Mouse (Mus musculus) embryonic facial prominence, embryonic 13.5 days (tissue): ENCODE measurements at regions not wholly inside any gene's neighbourhood (a gene's known extent, or its start where the extent isn't known, plus 50 kb on each side); places are given as distances from the start of the nearest gene placed in this dataset.
"Not testable (repeated sequence)": the region's sequence is repeated elsewhere in the genome, so short reads cannot be mapped to it uniquely, and the experiment has no call there.

Experiments used
- ATAC-seq: fragments of 200-750 bp; cut with Nextera tagmentation; 2 replicates; pipeline ENCODE4 v1.8.0; 2017; ENCODE audit warnings: low read depth; ENCODE audit not compliant: insufficient number of reproducible peaks, insufficient read depth, low FRiP score, low TSS enrichment
- H3K27ac ChIP-seq: fragments of 300-500 bp; sonication (generic); 2 replicates; pipeline ENCODE4 v1.5.1; 2015; ENCODE audit warnings: moderate library complexity, mild to moderate bottlenecking, inconsistent platforms
- H3K27me3 ChIP-seq: fragments of 300-500 bp; sonication (generic); 2 replicates; pipeline ENCODE4 v1.6.1; 2015; ENCODE audit warnings: mild to moderate bottlenecking, inconsistent platforms
- H3K36me3 ChIP-seq: fragments of 300-500 bp; sonication (generic); 2 replicates; pipeline ENCODE4 v1.6.1; 2015; ENCODE audit warnings: mild to moderate bottlenecking, inconsistent platforms
- H3K4me1 ChIP-seq: fragments of 300-500 bp; sonication (generic); 2 replicates; pipeline ENCODE4 v1.6.1; 2015; ENCODE audit warnings: inconsistent platforms
- H3K4me2 ChIP-seq: fragments of 300-500 bp; sonication (generic); 2 replicates; pipeline ENCODE4 v1.6.1; 2015; ENCODE audit warnings: moderate library complexity, mild to moderate bottlenecking, inconsistent platforms
- H3K4me3 ChIP-seq: fragments of 300-500 bp; sonication (generic); 2 replicates; pipeline ENCODE4 v1.5.1; 2015; ENCODE audit warnings: mild to moderate bottlenecking, inconsistent platforms
- H3K9ac ChIP-seq: fragments of 300-500 bp; sonication (generic); 2 replicates; pipeline ENCODE4 v1.6.1; 2015; ENCODE audit warnings: mild to moderate bottlenecking, inconsistent platforms
- H3K9me3 ChIP-seq: fragments of 300-500 bp; sonication (generic); 2 replicates; pipeline ENCODE4 v1.6.1; 2016; ENCODE audit warnings: inconsistent platforms
- WGBS: fragments of 180-500 bp; shearing (Covaris S2); methylation state at CpG from one replicate; pipeline ENCODE4 v1.1.7; 2015; ENCODE audit warnings: mixed read lengths; 5-methylcytosine and 5-hydroxymethylcytosine counted together

DNA sequence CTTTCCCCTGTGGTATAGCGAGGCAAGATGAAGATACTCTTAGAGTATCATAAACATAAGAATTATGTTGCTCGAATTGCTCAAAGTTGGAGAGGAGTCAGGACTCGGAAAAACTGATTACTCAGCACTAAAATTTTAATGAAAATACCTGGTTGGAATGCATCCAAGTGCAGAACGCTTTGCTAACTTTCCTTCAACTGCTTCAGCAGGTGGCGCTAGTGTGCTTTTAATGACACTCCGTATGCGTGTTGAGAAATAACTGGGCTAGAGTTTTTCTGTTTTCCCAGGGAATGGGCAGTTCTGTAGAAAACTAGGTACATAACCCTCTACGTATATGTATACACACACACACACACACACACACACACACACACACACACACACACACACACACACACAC, 221.0 kb downstream of the Grxcr1 start:
- Histone ChIP-seq H3K4me1 (no peaks in the 10 kb centered on the region), H3K27me3 (no peaks in the 10 kb centered on the region), H3K4me2 (0 out of 2 replicates have a peak overlapping the region, but pooled peaks have one; percentile 20), H3K27ac (no peak overlapping the region), H3K4me3 (no peak overlapping the region), H3K9me3 (no peaks in the 10 kb centered on the region), H3K36me3 (no peaks in the 10 kb centered on the region), H3K9ac (no peak overlapping the region)
- no peak for ATAC-seq
- WGBS: 12% methylated on average over 8 of the region's 8 CpGs

DNA sequence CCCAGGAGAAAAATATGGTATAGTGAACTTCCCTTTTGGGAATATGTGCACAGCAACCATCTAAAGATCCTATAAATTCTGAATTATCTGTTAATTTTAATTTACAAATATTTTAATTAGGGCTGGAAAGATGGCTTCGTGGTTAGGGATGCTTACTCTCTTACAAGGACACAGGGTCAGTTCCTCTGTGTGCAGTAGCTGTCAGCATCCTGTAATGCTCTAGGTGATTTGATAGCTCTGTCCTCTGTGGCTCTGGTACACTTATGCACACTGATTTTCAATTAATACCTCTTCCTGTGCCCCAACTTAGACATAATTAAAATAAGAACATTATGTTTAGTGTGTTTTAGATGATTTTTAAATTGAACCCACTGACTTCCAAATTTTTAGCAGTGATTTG, 221.8 kb downstream of the Grxcr1 start:
- H3K4me3 ChIP-seq: no peak overlapping the region
- no peak overlapping the region for H3K4me2 ChIP-seq
- H3K9ac ChIP-seq: no peak overlapping the region
- H3K9me3 ChIP-seq: no peaks in the 10 kb centered on the region
- 52% methylated on average over 1 of the region's 1 CpGs for WGBS
- no peaks in the 10 kb centered on the region for H3K36me3 ChIP-seq
- H3K27me3 ChIP-seq: no peaks in the 10 kb centered on the region
- no peak for ATAC-seq
- no peaks in the 10 kb centered on the region for H3K4me1 ChIP-seq
- no peak overlapping the region for H3K27ac ChIP-seq

DNA sequence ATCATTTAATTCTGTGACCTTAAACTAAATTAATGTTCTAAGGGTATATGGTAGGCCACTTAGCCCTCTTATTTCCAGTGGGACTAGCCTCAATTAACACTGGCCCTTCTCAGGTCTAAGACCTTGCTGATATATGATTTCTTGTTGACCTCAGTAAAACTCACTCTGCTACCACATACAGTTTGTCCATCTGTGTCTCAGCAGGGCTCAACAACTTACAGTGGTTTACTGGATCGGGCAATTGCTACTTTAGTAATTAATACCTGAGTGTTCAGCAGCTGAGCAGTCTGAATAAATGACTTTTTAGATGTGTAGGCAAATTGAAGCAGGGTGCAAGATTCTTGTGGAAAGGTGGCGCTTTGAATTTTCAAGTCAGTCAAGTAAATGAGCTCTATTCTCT, 222.5 kb downstream of the Grxcr1 start:
- H3K4me2 ChIP-seq: no peak overlapping the region
- H3K4me1 ChIP-seq: no peaks in the 10 kb centered on the region
- H3K36me3 ChIP-seq: no peaks in the 10 kb centered on the region
- no peak overlapping the region for H3K4me3 ChIP-seq
- no peak for ATAC-seq
- 63% methylated on average over 2 of the region's 2 CpGs for WGBS
- no peaks in the 10 kb centered on the region for H3K27me3 ChIP-seq
- H3K27ac ChIP-seq: no peak overlapping the region
- no peak overlapping the region for H3K9ac ChIP-seq
- no peaks in the 10 kb centered on the region for H3K9me3 ChIP-seq

DNA sequence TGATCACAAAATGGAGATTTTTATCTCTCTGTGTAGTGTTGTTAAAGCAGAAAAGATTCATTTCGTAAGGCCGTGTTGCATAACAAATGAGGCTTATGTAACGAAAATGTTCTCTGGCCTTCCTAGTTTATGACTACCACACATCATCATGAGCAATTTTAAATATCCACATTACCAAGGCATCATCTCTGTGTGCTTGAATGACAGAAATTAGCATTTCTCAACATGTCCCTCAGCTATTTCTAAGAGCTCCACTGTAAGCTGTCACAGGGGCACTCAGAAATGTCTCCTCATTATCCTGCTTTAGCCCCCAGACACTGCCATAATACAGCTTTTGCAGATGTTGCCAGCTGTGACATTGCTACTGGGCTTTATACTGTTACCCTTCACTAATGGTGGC, 232.6 kb downstream of the Grxcr1 start:
- H3K27ac ChIP-seq: no peak overlapping the region
- no peaks in the 10 kb centered on the region for H3K27me3 ChIP-seq
- no peak for ATAC-seq
- H3K4me3 ChIP-seq: no peak overlapping the region
- no peak overlapping the region for H3K9ac ChIP-seq
- H3K4me1 ChIP-seq: no peaks in the 10 kb centered on the region
- H3K9me3 ChIP-seq: no peaks in the 10 kb centered on the region
- no peak overlapping the region for H3K4me2 ChIP-seq
- WGBS: 80% methylated on average over 3 of the region's 3 CpGs
- H3K36me3 ChIP-seq: no peaks in the 10 kb centered on the region

DNA sequence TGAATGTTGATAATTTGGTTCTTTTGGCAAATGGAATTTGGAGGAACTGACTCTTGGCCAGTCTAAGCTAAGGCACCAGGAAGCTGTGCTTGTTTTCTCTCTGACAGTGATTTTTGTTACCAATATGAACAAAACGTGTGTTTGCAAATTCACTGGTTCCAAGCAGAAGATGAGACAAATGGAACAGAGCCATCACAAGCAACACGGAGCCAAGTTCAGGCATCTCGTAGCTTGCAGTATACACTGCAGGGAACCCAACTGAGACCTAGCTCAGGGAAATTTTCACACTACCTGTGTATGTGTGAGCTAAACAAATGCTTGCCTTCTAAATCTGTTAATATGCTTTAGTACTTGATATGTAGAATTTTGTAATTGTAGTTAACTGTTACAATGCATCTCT, 242.6 kb downstream of the Grxcr1 start:
- H3K27ac ChIP-seq: no peak overlapping the region
- WGBS: 87% methylated on average over 3 of the region's 3 CpGs

DNA sequence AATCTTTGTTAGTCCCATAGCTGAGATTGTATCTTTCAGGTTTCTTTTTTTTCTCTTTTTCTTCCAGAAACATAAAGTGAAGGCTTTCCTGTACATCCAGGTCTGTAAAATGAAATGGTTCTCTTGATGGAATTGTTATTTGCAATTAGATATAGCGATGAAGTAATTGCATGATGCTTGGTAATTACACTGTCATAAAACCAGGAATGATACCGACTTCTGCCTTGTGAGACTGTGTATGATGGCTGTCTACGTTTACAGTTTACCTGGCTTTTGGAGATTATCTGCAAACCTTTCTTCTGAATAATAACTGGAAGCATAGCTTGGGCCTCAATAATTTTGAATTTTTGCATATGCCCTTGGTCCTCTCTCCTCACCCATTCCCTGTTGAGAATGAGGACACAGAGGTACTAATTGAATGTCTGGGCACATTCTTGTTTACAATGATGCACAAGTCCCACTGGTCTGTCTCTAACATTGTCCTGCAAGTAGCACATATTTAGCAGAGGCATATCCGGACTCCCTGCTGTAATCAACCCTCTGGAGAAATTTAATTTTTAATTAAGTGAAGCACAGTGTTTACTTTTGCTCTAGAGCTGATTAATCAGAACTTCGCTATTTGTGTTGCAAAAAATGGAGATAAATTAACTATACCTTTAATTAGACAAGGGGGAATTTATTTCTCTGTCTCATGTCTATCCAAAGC, 244.1 kb downstream of the Grxcr1 start:
- no peak overlapping the region for H3K4me2 ChIP-seq
- H3K36me3 ChIP-seq: no peaks in the 10 kb centered on the region
- H3K9ac ChIP-seq: no peak overlapping the region
- no peaks in the 10 kb centered on the region for H3K4me1 ChIP-seq
- no peak overlapping the region for H3K4me3 ChIP-seq
- 77% methylated on average over 5 of the region's 5 CpGs for WGBS
- no peak overlapping the region for H3K27ac ChIP-seq
- no peak for ATAC-seq
- H3K9me3 ChIP-seq: no peaks in the 10 kb centered on the region
- no peaks in the 10 kb centered on the region for H3K27me3 ChIP-seq

More for the DNA sequence above, 242.6 kb downstream of the Grxcr1 start:
- Histone ChIP-seq H3K27me3 (no peaks in the 10 kb centered on the region), H3K4me3 (no peak overlapping the region), H3K9ac (no peak overlapping the region), H3K36me3 (no peaks in the 10 kb centered on the region), H3K4me2 (no peak overlapping the region), H3K9me3 (no peaks in the 10 kb centered on the region), H3K4me1 (no peaks in the 10 kb centered on the region)
- ATAC-seq: no peak

DNA sequence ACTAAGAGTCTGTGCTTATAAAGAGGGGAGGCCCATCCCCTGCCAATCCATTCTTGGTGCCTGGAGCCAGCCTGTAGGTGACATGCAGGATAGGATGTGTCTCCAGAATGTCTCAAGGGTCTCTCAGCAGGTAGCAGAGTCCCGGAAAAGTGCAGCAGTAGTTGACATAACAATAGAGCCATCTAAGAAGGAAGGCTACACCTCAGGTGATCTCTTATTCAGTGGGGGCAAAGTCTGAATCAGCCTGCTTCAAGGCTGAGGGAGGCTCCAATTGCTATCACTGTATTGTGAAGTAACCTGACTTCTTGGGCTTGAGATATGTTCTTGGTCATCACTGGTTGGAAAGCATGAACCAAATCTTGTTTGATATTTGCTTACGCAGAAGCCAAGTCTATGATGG, 264.1 kb downstream of the Grxcr1 start:
- not testable (repeated sequence) for H3K4me2 ChIP-seq, H3K27ac ChIP-seq, H3K27me3 ChIP-seq, H3K9me3 ChIP-seq, H3K4me3 ChIP-seq, H3K9ac ChIP-seq, H3K4me1 ChIP-seq, H3K36me3 ChIP-seq, ATAC-seq
- 71% methylated on average over 2 of the region's 2 CpGs for WGBS

DNA sequence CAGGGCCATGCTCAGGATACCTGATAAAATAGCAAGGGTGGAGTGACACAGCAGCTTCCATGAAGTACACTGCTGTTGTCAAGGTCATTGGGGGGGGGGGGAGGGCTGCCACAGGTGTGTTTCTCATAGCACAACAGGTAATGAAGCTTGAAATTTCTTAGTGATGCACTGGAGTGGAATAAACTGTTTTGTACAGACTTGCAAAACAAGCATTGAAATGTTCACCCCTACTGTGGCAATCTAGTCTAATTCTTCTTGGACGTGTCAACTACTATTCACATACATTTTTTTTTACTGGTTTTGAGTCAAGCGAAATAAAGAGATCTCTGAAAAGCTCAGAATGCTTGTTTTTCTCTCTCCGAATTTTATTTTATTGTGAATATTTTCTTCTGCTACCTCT, 281.6 kb downstream of the Grxcr1 start:
- no peak for ATAC-seq
- Histone ChIP-seq H3K4me1 (no peaks in the 10 kb centered on the region), H3K4me3 (no peak overlapping the region), H3K9ac (no peak overlapping the region), H3K9me3 (no peaks in the 10 kb centered on the region), H3K27ac (no peak overlapping the region), H3K36me3 (no peaks in the 10 kb centered on the region), H3K4me2 (no peak overlapping the region), H3K27me3 (no peaks in the 10 kb centered on the region)
- 69% methylated on average over 3 of the region's 3 CpGs for WGBS

DNA sequence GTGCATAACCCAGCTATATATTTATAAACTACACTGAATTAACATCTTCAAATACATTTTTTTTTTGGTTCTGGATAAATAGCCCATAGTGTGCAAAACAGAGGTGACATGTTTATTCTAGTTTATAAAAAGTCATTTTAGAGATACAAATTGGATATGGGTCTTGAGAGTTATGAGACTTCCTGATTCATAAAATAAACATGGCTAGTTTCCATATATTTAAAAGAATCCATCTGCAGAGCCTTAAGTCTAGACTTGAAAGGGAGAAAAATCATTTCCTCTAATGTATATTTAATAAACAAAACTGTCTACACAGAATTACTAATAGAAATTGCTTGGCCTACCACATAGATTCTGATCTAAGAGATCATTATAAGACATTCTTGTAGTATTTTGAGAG, 287.3 kb downstream of the Grxcr1 start:
- Histone ChIP-seq H3K27ac (no peak overlapping the region), H3K4me3 (no peak overlapping the region), H3K4me2 (no peak overlapping the region), H3K9ac (no peak overlapping the region), H3K27me3 (no peaks in the 10 kb centered on the region), H3K36me3 (no peaks in the 10 kb centered on the region), H3K9me3 (no peaks in the 10 kb centered on the region), H3K4me1 (no peaks in the 10 kb centered on the region)
- no peak for ATAC-seq

DNA sequence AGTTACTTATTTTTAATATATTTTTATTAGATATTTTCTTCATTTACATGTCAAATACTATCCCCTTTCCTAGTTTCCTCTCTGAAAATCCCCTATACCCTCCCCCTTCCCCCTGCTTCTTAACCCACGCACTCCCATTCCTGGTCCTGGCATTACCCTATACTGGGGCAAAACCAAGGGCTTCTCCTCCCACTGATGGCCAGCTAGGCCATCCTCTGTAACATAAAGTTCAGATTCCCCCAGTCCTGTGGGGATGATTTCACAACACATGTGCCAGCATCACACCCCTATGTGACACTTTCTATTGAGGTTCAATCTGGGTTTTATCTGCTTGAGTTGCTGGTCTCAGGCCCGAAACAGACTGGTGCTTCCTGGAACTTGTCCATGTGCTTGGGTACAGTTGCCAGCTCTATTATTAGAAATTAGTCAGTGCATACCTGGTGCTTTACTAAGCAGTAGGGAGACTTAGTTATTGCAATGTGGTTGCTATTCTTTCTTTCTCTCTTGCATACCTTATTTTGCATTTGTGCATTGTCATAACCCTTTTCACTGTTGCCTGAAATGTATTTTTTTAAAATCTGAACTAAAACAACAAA, 295.5 kb downstream of the Grxcr1 start:
- Histone ChIP-seq H3K9ac (no peak overlapping the region), H3K27me3 (no peaks in the 10 kb centered on the region), H3K4me1 (no peaks in the 10 kb centered on the region), H3K9me3 (no peaks in the 10 kb centered on the region), H3K4me3 (no peak overlapping the region), H3K4me2 (no peak overlapping the region), H3K27ac (no peak overlapping the region), H3K36me3 (no peaks in the 10 kb centered on the region)
- 89% methylated on average over 2 of the region's 2 CpGs for WGBS
- no peak for ATAC-seq

DNA sequence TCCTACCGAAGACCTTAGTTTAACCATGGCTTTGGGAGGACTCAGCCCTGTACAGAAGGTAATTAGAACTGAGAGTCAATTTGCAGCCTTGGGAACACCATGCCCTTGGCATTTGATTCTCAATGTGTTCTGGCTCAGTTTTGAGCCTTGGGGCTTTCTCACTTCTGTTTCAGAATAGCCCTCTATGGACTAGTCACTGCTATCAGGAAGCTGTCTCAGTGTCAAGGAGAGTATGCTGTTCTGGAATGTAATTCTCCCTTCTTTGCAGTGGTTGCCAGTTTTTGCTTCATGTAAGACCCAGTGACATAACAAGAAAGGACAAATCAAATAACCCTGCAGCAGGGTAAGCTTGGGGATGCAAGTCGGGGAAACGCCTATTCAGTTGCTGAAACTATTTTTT, 297.7 kb downstream of the Grxcr1 start:
- H3K4me3 ChIP-seq: no peak overlapping the region
- 60% methylated on average over 3 of the region's 3 CpGs for WGBS
- no peaks in the 10 kb centered on the region for H3K9me3 ChIP-seq
- no peaks in the 10 kb centered on the region for H3K27me3 ChIP-seq
- ATAC-seq: no peak
- H3K4me2 ChIP-seq: no peak overlapping the region
- H3K27ac ChIP-seq: no peak overlapping the region
- no peak overlapping the region for H3K9ac ChIP-seq
- no peaks in the 10 kb centered on the region for H3K4me1 ChIP-seq
- no peaks in the 10 kb centered on the region for H3K36me3 ChIP-seq

DNA sequence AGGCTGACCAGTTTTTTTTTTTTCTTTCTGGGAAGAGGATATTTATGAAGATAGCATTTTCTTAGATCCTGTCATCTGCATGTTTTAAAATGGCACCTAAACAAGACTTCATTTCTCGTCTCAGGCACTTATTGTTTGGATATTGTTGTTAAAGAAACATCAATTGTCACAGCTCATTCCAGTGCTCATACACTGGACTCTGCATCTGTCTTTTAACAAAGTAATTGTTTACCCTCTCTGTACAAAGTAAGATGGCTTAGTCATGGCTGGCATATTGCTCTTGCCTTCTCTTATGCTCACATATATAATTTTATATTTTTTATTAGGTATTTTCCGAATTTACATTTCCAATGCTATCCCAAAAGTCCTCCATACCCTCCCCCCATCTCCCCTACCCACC, 298.2 kb downstream of the Grxcr1 start:
- Histone ChIP-seq H3K36me3 (no peaks in the 10 kb centered on the region), H3K27me3 (no peaks in the 10 kb centered on the region), H3K4me1 (no peaks in the 10 kb centered on the region), H3K9ac (no peak overlapping the region), H3K4me3 (no peak overlapping the region), H3K9me3 (no peaks in the 10 kb centered on the region), H3K4me2 (no peak overlapping the region), H3K27ac (no peak overlapping the region)
- 70% methylated on average over 2 of the region's 2 CpGs for WGBS
- ATAC-seq: no peak
